Mouse (Mus musculus): ENCODE measurements at regions not wholly inside any gene's neighbourhood (a gene's known extent, or its start where the extent isn't known, plus 50 kb on each side); places are given as distances from the start of the nearest gene placed in this dataset.

DNA sequence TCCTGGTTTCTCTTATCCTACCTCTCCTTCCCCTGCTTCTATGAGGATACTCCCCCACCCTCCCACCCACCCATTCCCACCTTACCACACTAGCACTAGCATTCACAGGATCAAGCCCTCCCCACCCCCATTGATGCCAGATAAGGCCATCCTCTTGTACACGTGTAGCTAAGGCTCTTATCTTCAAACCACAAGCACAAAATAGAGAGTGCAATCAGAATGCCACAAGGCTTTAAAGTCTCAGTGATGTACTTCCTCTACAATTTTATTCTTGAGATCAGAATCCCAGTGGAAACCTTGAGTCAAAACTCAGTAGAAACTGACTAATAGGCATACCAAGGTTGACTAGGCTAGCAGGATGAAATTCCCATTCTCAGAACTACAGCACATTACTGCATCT lies 348.4 kb downstream of the Speer2 start:
- peak; percentile 64 for DNase-seq (ENCODE audit: low read depth)

DNA sequence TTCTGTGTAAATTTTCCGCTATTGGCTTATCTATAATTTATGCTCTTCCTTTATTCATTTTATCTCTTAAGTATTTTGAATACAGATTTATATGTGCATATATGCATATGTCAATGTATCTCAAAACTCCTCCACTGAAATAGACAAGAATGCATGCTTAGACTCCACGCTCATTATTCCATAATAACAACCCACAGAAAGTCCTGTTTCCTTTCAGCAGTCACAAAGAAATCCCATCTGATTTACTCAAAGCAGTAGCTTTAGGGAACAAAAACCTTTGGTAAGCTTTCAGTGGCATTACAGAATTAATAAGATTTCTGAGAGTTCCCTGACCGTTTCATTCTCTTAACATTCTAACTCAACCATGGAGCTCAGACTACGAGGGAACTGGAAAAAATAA lies 386.2 kb downstream of the Speer2 start:
- DNase-seq (ENCODE audit: low read depth) = no peak

DNA sequence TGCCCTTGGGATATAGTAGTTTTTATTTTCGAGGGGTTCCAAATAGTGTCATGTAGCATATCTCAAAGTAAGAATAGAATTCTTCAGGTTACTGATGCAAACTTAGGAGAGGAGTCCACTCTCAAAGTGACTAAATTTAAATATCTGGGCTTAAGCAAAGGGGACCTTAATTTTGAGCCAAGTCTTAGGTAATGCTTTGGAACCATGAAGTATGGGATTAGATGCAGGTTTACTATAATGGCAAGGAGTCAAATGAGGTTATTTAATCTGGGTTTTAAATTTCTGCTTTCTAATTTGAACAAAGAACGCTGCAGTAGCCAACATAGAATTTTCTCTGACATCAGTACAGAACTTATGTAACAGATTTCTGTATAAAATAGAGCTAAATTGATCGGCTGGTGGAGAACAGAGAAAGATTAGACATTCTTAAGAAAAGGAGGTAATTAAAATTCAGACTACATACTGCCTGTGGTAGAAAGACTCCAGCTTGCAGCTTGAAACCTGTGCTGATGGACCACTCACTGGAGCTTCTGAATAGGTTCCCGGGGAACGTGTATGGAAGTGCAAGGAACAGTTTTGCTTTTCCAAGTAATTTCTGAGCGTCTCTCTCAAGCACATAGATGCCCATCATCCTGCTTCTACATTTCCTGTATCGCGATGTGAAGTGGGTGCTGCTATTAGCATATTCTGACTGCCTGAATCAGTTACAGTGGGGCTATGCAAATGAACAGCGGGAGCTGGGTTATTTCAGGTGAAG lies 394.3 kb downstream of the Speer2 start:
- no peak for DNase-seq (ENCODE audit: low read depth)

DNA sequence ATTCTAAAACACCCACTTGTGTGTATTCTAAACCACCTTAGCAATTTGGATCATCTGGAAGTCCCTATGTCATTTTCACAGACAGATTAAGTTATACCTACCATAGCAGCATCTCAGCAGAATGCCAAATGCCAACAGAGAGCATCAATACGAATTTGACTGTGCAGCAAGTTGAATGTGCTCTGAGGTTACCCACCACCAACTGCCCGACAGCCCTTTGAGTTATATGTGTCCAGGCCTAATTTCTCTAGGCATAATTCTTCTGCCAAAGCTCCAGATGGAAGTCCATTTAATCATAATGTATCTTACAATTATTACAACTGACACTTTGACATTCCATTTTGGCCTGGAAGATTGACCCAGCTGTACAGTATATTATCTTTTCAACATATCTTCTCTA lies 404.4 kb downstream of the Speer2 start:
- DNase-seq (ENCODE audit: low read depth) = no peak

DNA sequence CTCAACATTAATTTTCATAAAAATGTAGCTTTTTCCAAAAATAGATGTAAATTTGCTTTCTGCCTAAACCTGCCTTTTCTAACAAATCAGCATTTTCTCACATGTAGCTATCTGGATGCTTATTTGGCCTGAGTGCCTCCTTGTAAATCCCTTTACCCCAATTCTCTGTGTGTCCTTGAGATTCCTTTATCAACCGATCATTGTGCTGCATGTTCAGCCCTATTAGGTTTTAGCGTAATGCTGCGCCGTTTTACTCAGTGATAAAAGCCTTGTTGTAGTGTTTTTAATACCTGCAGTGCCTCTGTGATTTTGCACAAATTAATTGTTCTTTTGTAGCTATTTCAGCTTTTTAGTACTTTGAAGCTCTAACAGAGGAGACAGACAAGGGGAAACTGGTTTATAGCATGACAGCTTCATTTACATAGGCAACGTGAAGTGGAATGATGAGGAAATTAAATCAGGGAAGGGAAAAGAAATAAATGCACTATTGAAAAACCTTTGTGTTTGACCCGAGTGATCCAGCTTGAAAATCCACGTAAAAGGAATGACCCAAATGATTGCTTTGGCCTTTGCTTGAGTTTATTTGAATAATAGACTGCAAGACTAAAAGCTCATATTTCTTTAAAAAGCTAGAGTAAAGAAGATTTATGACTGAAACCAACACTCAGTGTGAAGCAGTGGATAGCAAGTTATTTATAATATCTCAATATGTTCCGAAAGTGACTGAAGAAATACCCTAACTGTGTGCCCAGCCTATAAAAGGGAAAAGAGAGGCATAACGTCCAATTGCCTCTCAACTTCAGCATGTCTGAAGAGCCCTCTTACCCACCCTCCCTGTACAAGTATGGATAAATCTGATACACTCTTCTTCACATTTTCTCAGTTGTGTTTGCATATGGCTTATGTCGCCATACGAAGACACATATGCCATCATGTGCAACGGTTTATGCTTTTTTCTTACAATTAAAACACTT lies 438.6 kb downstream of the Speer2 start:
- no peak for DNase-seq (ENCODE audit: low read depth)

Measured in 416B (cell line).